Mouse (Mus musculus) heart, adult 9 months (tissue): Measurements from ENCODE around the gene Olfr267.

ENCODE experiments used
- DNase-seq, 2 experiments: peaks; one replicate each; pipeline ENCODE4 v3.0.0; 2022; ENCODE audit warnings: low spot score in 2 of 2

Gene Olfr267

GRCm38 (mm10) chr4:58787616-58788015 lies at the start of gene Olfr267:
Gene Olfr267, minus strand, starts transcription at chr4:58787716.
- no peak for DNase-seq

- no peak for DNase-seq
Measured at GRCm38 (mm10) chr4:58832908-58833307, 45.4 kb upstream of the Olfr267 start.

GRCm38 (mm10) chr4:58825921-58826320 lies 38.4 kb upstream of the Olfr267 start:
- DNase-seq: peak; percentile 4 to 5

- no peak for DNase-seq
Measured at GRCm38 (mm10) chr4:58786659-58787058, 857 bp downstream of the Olfr267 start.

GRCm38 (mm10) chr4:58763417-58763816 lies 24.1 kb downstream of the Olfr267 start:
- DNase-seq: peak; percentile 18 to 25

GRCm38 (mm10) chr4:58749510-58749909 lies 38.0 kb downstream of the Olfr267 start:
- DNase-seq: peak in 1 of 2 experiments; percentile 23

GRCm38 (mm10) chr4:58749101-58749500 lies 38.4 kb downstream of the Olfr267 start:
- DNase-seq: peak; percentile 63 to 76

GRCm38 (mm10) chr4:58745583-58746222 lies 41.8 kb downstream of the Olfr267 start:
- no peak for DNase-seq

- DNase-seq: peak in 1 of 2 experiments; percentile 22
Measured at GRCm38 (mm10) chr4:58736867-58737633, 50.5 kb downstream of the Olfr267 start.
